Mouse (Mus musculus) heart, embryonic 10.5 days (tissue): ENCODE results near the gene Gm20388. TPM values are rescaled to one million over a fixed set of nuclear protein-coding genes. Genes with fewer than 3 reads are reported as not detected.
A peak's percentile ranks its signal among the peaks of the same experiment; 100 is the strongest.

ENCODE experiments used
- DNase-seq: peaks from one replicate; pipeline ENCODE4 v3.0.0-alpha.2; 2017; ENCODE audit warnings: low spot score
- H3K27ac ChIP-seq: fragments of 300-500 bp; sonication (generic); 2 replicates; pipeline ENCODE4 v1.5.1; 2016; ENCODE audit warnings: mild to moderate bottlenecking
- H3K27me3 ChIP-seq: fragments of 300-500 bp; sonication (generic); 2 replicates; pipeline ENCODE4 v1.6.1; 2016; ENCODE audit warnings: mild to moderate bottlenecking; ENCODE audit not compliant: poor library complexity, insufficient read depth, severe bottlenecking
- H3K36me3 ChIP-seq: fragments of 300-500 bp; sonication (generic); 2 replicates; pipeline ENCODE4 v1.6.1; 2016; ENCODE audit warnings: mild to moderate bottlenecking, moderate library complexity
- H3K4me1 ChIP-seq: fragments of 300-500 bp; sonication (generic); 2 replicates; pipeline ENCODE4 v1.6.1; 2016; ENCODE audit warnings: mild to moderate bottlenecking
- H3K4me3 ChIP-seq: fragments of 300-500 bp; sonication (generic); 2 replicates; pipeline ENCODE4 v1.5.1; 2016; ENCODE audit warnings: mild to moderate bottlenecking, moderate library complexity
- H3K9me3 ChIP-seq: fragments of 300-500 bp; sonication (generic); 2 replicates; pipeline ENCODE4 v1.6.1; 2016; ENCODE audit warnings: mild to moderate bottlenecking, moderate library complexity
- WGBS: fragments of 180-500 bp; shearing (Covaris S2); methylation state at CpG from one replicate; pipeline ENCODE4 v1.1.7; 2016; 5-methylcytosine and 5-hydroxymethylcytosine counted together
- polyA plus RNA-seq: library from polyadenylated mRNA; unstranded; fragments of >200 nt; fragmentation: Nextera tagmentation; extraction: Ambion mirVana; gene quantifications from 2 replicates; pipeline ENCODE4 v1.2.1, GENCODE M21; 2016

The Gm20388 gene
- polyA plus RNA-seq, 1 experiment from 2014 or later, result 4.5 TPM

GRCm38 (mm10) chr8:120591587-120592292 lies 681.1 kb downstream of the Gm20388 start:
- WGBS, result 77% methylated on average over 10 of the region's 10 CpGs
- H3K27me3 ChIP-seq, result peaks cover 5% of the 10 kb centered on the region; the same call in 1 of the 2 replicates
- DNase-seq, result no peak

GRCm38 (mm10) chr8:120594571-120594970 lies 683.9 kb downstream of the Gm20388 start:
- H3K9me3 ChIP-seq, result no peaks in the 10 kb centered on the region
- H3K4me1 ChIP-seq, result peaks cover 31% of the 10 kb centered on the region
- WGBS, result 88% methylated on average over 5 of the region's 5 CpGs
- no peaks in the 10 kb centered on the region for H3K36me3 ChIP-seq
- DNase-seq, result no peak
- no peak overlapping the region for H3K27ac ChIP-seq
- no peak overlapping the region for H3K4me3 ChIP-seq
- H3K27me3 ChIP-seq, result peaks cover 25% of the 10 kb centered on the region

More at GRCm38 (mm10) chr8:120591587-120592292, 681.1 kb downstream of the Gm20388 start:
- H3K27ac ChIP-seq, result 0 out of 2 replicates have a peak overlapping the region, but pooled peaks have one; percentile 25
- H3K36me3 ChIP-seq, result peaks cover 9% of the 10 kb centered on the region; the same call in 1 of the 2 replicates
- no peaks in the 10 kb centered on the region for H3K9me3 ChIP-seq
- no peak overlapping the region for H3K4me3 ChIP-seq
- peaks cover 47% of the 10 kb centered on the region for H3K4me1 ChIP-seq

GRCm38 (mm10) chr8:120595963-120596362 lies 685.3 kb downstream of the Gm20388 start:
- peaks cover 25% of the 10 kb centered on the region for H3K4me1 ChIP-seq
- peaks cover 25% of the 10 kb centered on the region for H3K27me3 ChIP-seq
- H3K9me3 ChIP-seq, result no peaks in the 10 kb centered on the region
- no peaks in the 10 kb centered on the region for H3K36me3 ChIP-seq
- no peak for DNase-seq
- no peak overlapping the region for H3K27ac ChIP-seq
- WGBS, result 12% methylated on average over 5 of the region's 5 CpGs
- no peak overlapping the region for H3K4me3 ChIP-seq

- no peaks in the 10 kb centered on the region for H3K9me3 ChIP-seq
- peaks cover 18% of the 10 kb centered on the region for H3K4me1 ChIP-seq
- peak overlapping the region; percentile 39; the same call in 1 of the 2 replicates for H3K4me3 ChIP-seq
- H3K36me3 ChIP-seq, result no peaks in the 10 kb centered on the region
- H3K27ac ChIP-seq, result 0 out of 2 replicates have a peak overlapping the region, but pooled peaks have one; percentile 53
- 22% methylated on average over 24 of the region's 24 CpGs for WGBS
- peaks cover 25% of the 10 kb centered on the region for H3K27me3 ChIP-seq
- no peak for DNase-seq
Observed at GRCm38 (mm10) chr8:120598579-120598978, 687.9 kb downstream of the Gm20388 start.

GRCm38 (mm10) chr8:120599504-120599903 lies 688.9 kb downstream of the Gm20388 start:
- no peak for DNase-seq
- Histone ChIP-seq H3K4me3 (no peak overlapping the region), H3K27ac (no peak overlapping the region), H3K36me3 (no peaks in the 10 kb centered on the region), H3K4me1 (peaks cover 16% of the 10 kb centered on the region), H3K9me3 (no peaks in the 10 kb centered on the region), H3K27me3 (peaks cover 25% of the 10 kb centered on the region)
- WGBS, result 46% methylated on average over 7 of the region's 7 CpGs

- peaks cover 17% of the 10 kb centered on the region for H3K27me3 ChIP-seq
- DNase-seq, result no peak
- peaks cover 22% of the 10 kb centered on the region for H3K4me1 ChIP-seq
- no peak overlapping the region for H3K27ac ChIP-seq
- H3K4me3 ChIP-seq, result no peak overlapping the region
- 38% methylated on average over 6 of the region's 6 CpGs for WGBS
- no peaks in the 10 kb centered on the region for H3K36me3 ChIP-seq
- H3K9me3 ChIP-seq, result no peaks in the 10 kb centered on the region
Observed at GRCm38 (mm10) chr8:120602672-120603071, 692.0 kb downstream of the Gm20388 start.

GRCm38 (mm10) chr8:120607460-120607859 lies 696.8 kb downstream of the Gm20388 start:
- WGBS, result 80% methylated on average over 9 of the region's 9 CpGs
- peaks cover 11% of the 10 kb centered on the region for H3K4me1 ChIP-seq

GRCm38 (mm10) chr8:120607885-120608284 lies 697.2 kb downstream of the Gm20388 start:
- Histone ChIP-seq H3K4me3 (no peak overlapping the region), H3K27me3 (peaks cover 25% of the 10 kb centered on the region), H3K9me3 (no peaks in the 10 kb centered on the region), H3K36me3 (no peaks in the 10 kb centered on the region), H3K4me1 (peaks cover 7% of the 10 kb centered on the region), H3K27ac (no peak overlapping the region)
- WGBS, result 14% methylated on average over 7 of the region's 7 CpGs
- no peak for DNase-seq

More at GRCm38 (mm10) chr8:120607460-120607859, 696.8 kb downstream of the Gm20388 start:
- Histone ChIP-seq H3K36me3 (no peaks in the 10 kb centered on the region), H3K27me3 (peaks cover 21% of the 10 kb centered on the region), H3K27ac (no peak overlapping the region), H3K4me3 (no peak overlapping the region), H3K9me3 (no peaks in the 10 kb centered on the region)
- DNase-seq, result no peak

- DNase-seq, result no peak
- 87% methylated on average over 6 of the region's 6 CpGs for WGBS
- H3K9me3 ChIP-seq, result no peaks in the 10 kb centered on the region
Observed at GRCm38 (mm10) chr8:120610824-120611223, 700.2 kb downstream of the Gm20388 start.

GRCm38 (mm10) chr8:120614491-120614890 lies 703.9 kb downstream of the Gm20388 start:
- H3K27me3 ChIP-seq, result peaks cover 17% of the 10 kb centered on the region
- H3K4me1 ChIP-seq, result peaks cover 36% of the 10 kb centered on the region
- no peaks in the 10 kb centered on the region for H3K9me3 ChIP-seq
- no peaks in the 10 kb centered on the region for H3K36me3 ChIP-seq
- WGBS, result 91% methylated on average over 3 of the region's 3 CpGs
- no peak for DNase-seq
- H3K27ac ChIP-seq, result no peak overlapping the region
- H3K4me3 ChIP-seq, result no peak overlapping the region

More at GRCm38 (mm10) chr8:120610824-120611223, 700.2 kb downstream of the Gm20388 start:
- H3K4me1 ChIP-seq, result peaks cover 9% of the 10 kb centered on the region
- H3K27ac ChIP-seq, result no peak overlapping the region
- H3K27me3 ChIP-seq, result peaks cover 25% of the 10 kb centered on the region
- no peak overlapping the region for H3K4me3 ChIP-seq
- no peaks in the 10 kb centered on the region for H3K36me3 ChIP-seq

GRCm38 (mm10) chr8:120616663-120617626 lies 706.3 kb downstream of the Gm20388 start:
- Histone ChIP-seq H3K9me3 (no peaks in the 10 kb centered on the region), H3K4me3 (no peak overlapping the region), H3K4me1 (peaks cover 57% of the 10 kb centered on the region), H3K27ac (peak overlapping the region; percentile 62), H3K36me3 (no peaks in the 10 kb centered on the region), H3K27me3 (0 out of 2 replicates have a peak, but pooled peaks cover 4% of the 10 kb centered on the region)
- 34% methylated on average over 7 of the region's 8 CpGs for WGBS
- no peak for DNase-seq

GRCm38 (mm10) chr8:120618110-120618509 lies 707.5 kb downstream of the Gm20388 start:
- Histone ChIP-seq H3K9me3 (no peaks in the 10 kb centered on the region), H3K36me3 (no peaks in the 10 kb centered on the region), H3K27me3 (no peaks in the 10 kb centered on the region), H3K27ac (peak overlapping the region; percentile 39; the same call in 1 of the 2 replicates), H3K4me1 (peaks cover 63% of the 10 kb centered on the region), H3K4me3 (0 out of 2 replicates have a peak overlapping the region, but pooled peaks have one; percentile 12)
- 3% methylated on average over 6 of the region's 6 CpGs for WGBS
- peak; percentile 89 for DNase-seq
